ENCODE assay signal across 8 mouse cellular contexts in genomic region chr11:50886231-50886932, GRCm38 (mm10). TPM values are rescaled to one million over a fixed set of nuclear protein-coding genes. Genes with fewer than 3 reads are reported as not detected.
A peak's percentile ranks its signal among the peaks of the same experiment; 100 is the strongest.
DNase-seq lines count a peak whose midpoint lies in the region; ATAC-seq lines count a peak whose summit lies in the region.

No protein-coding gene starts in this region.

- peak overlapping the region; percentile 79 for H3K4me2 ChIP-seq in hindbrain, embryonic 14.5 days (replicated peaks)

- H3K4me1 ChIP-seq in hindbrain, embryonic 14.5 days (replicated peaks; ENCODE audit: control insufficient read depth, insufficient read depth, low read length) = peaks cover 8% of the 10 kb centered on the region

- peak overlapping the region; percentile 69 for H3K9ac ChIP-seq in hindbrain, embryonic 14.5 days

- no peak for ATAC-seq in cerebellum, adult (ENCODE audit: insufficient number of reproducible peaks, low FRiP score, low TSS enrichment)
- no peak for ATAC-seq in hindbrain, embryonic 14.5 days (ENCODE audit: low FRiP score)

- no peaks in the 10 kb centered on the region for H3K27me3 ChIP-seq in hindbrain, embryonic 14.5 days (ENCODE audit: control insufficient read depth, insufficient read depth, low read length)

- no peaks in the 10 kb centered on the region for H3K9me3 ChIP-seq in hindbrain, embryonic 14.5 days (ENCODE audit: control insufficient read depth, low read length)

- no peak overlapping the region for H3K27ac ChIP-seq in hindbrain, embryonic 14.5 days

- H3K4me3 ChIP-seq in hindbrain, embryonic 14.5 days (replicated peaks; ENCODE audit: low read length) = peak overlapping the region; percentile 43

- DNase-seq in cerebellum, adult 11-12 months = peak; percentile 41
- DNase-seq in 3T3-L1 (ENCODE audit: low read depth, low spot score) = peak; percentile 40
- peak; percentile 28 for DNase-seq in embryo, embryonic 10 days (ENCODE audit: low spot score)
- no peak for DNase-seq in hindbrain, embryonic 14.5 days (ENCODE audit: low spot score)
- peak; percentile 10 for DNase-seq in mesoderm, embryonic 11.5 days (ENCODE audit: low read depth, low spot score)
- no peak for DNase-seq in layer of hippocampus, adult 11-12 months (ENCODE audit: low spot score)
- DNase-seq in layer of hippocampus, adult 9-11 months = no peak

- H3K36me3 ChIP-seq in hindbrain, embryonic 14.5 days (replicated peaks; ENCODE audit: control insufficient read depth, insufficient read depth) = peaks cover 35% of the 10 kb centered on the region

- WGBS in hindbrain, embryonic 14.5 days = 49% methylated on average over 8 of the region's 8 CpGs

RNA-seq across cellular contexts. Expression of gene Zfp454, which starts 1.1 kb away (rescaled TPM):
- polyA plus RNA-seq in hindbrain, embryonic 14.5 days (2014; fragmentation: Nextera tagmentation; extraction: Ambion mirVana) = 9.9 and 14.4 TPM in 2 replicates

RNA-seq across cellular contexts. Expression of gene Zfp2, which starts 29.6 kb away (rescaled TPM):
- 46.5 and 50.9 TPM in 2 replicates for polyA plus RNA-seq in hindbrain, embryonic 14.5 days (2014; fragmentation: Nextera tagmentation; extraction: Ambion mirVana)

RNA-seq across cellular contexts. Expression of gene Grm6, which starts 35.9 kb away (rescaled TPM):
- not detected in 2 replicates for polyA plus RNA-seq in hindbrain, embryonic 14.5 days (2014; fragmentation: Nextera tagmentation; extraction: Ambion mirVana)

RNA-seq across cellular contexts. Expression of gene Zfp879, which starts 45.0 kb away (rescaled TPM):
- 1.7 TPM in 2 replicates for polyA plus RNA-seq in hindbrain, embryonic 14.5 days (2014; fragmentation: Nextera tagmentation; extraction: Ambion mirVana)

RNA-seq across cellular contexts. Expression of gene Zfp354b, which starts 45.1 kb away (rescaled TPM):
- 5.1 and 5.5 TPM in 2 replicates for polyA plus RNA-seq in hindbrain, embryonic 14.5 days (2014; fragmentation: Nextera tagmentation; extraction: Ambion mirVana)

Comparison
In these comparisons a context has a peak if more than half of its experiments do, and no peak if none do; other contexts are left out.
1. DNase-seq: peak in cerebellum, adult 11-12 months (single experiment), 3T3-L1 (single experiment), embryo, embryonic 10 days (single experiment) and mesoderm, embryonic 11.5 days (single experiment); none in hindbrain, embryonic 14.5 days (single experiment), layer of hippocampus, adult 11-12 months (single experiment) and layer of hippocampus, adult 9-11 months (single experiment).